Mouse (Mus musculus): ENCODE measurements around the gene Ms4a7.
"Not testable (repeated sequence)": the region's sequence is repeated elsewhere in the genome, so short reads cannot be mapped to it uniquely, and the experiment has no call there.

Gene Ms4a7

DNA sequence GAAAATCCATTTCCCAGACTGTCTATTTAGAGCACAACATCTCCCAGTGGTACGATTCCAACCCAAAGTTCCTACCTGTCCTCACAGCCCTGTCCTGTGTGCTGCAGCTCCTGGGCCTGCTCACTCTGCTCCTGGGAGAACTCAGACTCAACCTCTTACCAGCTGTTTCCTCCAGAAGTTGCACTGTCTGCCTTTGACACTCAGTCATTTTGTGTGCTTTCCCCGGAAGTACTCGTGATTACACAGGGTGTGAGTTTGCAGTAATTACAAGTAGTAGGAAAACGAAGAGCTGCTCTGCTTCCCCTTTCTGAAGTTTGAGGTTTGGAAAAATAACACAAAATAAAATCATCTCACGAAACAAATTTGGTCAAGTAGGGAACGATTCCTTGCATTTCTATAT lies at the start of gene Ms4a7:
TSS of gene Ms4a7 (minus strand) at position 215 of the 400 bp plus-strand sequence.
- no peak for DNase-seq (ENCODE audit: low read depth, low spot score)

DNA sequence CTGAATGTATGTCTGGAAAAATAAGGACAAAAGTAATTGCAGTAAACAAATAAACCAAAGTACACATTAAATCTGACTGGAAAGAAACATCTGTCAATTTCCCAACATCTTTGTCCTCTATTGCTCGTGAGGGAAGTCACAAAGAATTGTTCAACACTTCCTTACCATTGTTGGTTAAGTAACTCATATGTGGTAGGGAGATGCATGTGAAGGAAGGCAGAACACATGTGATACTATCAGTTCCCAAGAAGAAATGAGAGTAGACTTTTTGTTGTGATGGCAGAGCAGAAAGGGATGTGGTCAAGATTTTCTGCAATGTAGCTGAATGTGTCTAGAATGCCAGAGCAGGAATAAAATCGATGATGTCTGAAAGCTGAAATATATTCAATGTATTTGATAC lies 40.5 kb upstream of the Ms4a7 start:
- DNase-seq (ENCODE audit: low read depth, low spot score), result no peak

DNA sequence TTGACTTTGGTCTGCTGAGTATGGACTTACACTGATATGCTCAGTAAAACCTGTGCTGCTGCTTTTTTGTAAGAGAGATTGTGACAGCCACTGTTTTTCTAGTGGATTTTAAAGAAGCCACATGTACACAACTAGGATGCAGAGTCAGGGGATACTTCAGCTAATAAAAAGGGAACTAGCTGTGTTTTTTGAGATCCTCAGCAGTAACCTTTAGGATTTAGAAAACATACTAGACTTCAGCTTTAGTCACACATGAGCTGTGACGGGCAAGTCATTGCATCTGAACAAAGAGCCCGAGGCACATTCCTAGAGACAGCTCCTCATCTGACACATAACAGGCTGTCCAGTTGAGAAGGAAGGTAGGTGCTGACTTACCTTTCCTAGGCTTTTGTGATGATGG lies 39.3 kb upstream of the Ms4a7 start, which contains the start of gene Ms4a4a:
TSS of gene Ms4a4a (plus strand) at position 251 of the 400 bp plus-strand sequence.
- no peak for DNase-seq (ENCODE audit: low read depth, low spot score)

DNA sequence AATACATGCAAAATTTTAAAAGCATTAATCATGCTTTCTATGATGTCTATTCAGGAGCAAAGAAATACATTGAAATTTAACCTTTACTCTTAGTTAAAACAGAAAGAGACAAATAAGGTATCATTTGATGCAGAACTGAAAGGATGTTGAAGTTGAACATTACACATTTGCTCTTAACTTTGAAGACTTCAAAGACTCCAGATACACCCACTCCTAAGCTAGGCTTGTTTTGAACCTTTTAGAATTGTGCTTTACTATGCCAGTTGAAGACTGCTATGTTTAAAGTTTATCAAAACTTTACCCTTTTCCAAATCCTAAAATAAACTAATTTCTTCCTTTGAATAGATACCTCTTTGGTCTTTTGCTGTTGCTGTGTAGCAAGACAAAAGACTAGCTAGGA lies 35.2 kb upstream of the Ms4a7 start:
- peak; percentile 57 for DNase-seq (ENCODE audit: low read depth, low spot score)

DNA sequence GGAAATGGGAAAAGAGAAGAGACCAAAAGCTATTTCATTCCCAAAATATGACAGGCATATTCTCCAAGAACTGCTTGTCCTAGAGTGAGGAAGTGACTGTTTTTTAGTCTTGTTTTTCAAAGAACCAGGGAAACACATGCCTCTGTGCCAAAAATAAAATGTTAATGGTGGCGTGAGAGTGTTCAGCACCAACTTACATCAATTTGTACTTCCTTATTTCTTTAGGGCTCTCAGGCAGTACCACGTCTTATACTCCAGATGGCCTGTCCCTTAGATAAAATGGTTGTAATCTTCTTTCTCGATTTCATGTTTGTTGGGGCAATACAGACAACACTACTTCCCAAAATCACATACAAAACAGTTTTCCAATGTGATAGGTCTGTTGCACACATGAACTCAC lies 32.4 kb upstream of the Ms4a7 start:
- DNase-seq (ENCODE audit: low read depth, low spot score), result no peak

DNA sequence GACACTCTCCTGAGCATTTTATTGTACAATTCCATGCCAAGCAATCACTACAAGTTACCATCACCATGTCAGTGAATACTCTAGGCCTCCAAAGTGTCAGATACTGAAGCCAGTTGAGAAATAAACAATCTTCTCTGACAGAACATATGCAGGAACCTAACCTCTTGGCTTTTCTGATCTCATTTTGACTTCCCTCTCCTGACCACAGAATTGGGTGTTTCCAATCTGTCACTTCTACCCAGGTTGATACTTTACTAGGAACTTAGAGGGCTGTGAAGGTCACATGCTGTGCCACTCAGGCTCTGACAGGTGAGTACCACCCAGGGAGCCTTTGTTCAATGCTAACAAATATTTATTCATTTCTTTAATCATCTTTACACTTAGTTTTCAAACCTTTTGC lies 26.1 kb upstream of the Ms4a7 start:
- DNase-seq (ENCODE audit: low read depth, low spot score), result peak; percentile 87

DNA sequence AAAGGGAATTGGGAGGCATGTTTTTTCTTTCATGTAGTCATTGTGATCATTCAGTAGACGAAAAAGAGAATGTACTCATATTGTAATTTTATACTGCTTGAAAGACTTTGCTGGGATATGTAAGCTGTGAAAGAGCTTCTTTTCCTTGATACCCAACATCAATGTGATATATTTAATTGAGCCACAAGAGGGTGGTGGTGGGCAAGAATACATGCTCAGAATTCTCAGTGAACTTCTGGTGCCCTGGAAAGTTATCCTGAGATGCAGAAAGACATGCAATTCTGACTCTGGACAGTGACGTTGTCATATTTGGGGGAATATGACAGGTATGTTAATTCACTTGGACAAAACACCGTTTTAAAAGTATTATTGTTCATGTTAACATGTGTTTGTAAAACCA lies 24.2 kb upstream of the Ms4a7 start:
- DNase-seq (ENCODE audit: low read depth, low spot score), result peak; percentile 65

DNA sequence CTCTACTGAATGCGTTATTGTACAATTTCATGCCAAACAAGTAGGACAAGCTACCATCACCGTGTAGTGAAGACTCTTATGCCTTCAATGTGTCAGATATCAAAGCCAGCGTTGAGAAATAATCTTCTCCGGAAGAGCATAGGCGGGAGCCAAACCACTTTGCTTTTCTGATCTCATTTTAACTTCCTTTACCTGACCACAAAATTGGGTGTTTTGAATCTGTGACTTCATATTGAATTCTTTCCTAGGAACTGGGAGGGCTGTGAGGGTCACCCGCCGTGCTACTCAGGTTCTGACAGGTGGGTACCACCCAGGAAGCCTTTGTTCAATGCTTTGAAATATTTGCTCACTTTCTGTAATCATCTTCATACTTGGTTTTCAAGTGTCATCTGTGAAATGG lies 19.8 kb upstream of the Ms4a7 start:
- peak; percentile 93 for DNase-seq (ENCODE audit: low read depth, low spot score)

DNA sequence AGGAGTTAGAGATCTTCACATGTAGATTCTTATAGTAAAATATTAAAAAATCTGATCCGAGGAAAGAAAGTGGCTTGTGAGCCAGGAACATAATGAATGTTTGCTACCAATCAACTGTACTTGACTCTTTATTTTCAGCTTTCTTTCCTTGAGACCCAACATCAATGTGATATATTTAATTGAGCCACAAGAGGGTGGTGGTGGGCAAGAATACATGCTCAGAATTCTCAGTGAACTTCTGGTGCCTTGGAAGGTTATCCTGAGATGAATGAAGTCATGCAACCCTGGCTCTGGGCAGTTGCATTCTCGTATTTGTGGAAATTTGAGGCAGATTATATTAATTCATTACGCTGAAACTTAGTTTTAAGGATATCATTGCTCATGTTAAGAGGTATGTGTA lies 15.9 kb upstream of the Ms4a7 start:
- DNase-seq (ENCODE audit: low read depth, low spot score), result peak; percentile 61

DNA sequence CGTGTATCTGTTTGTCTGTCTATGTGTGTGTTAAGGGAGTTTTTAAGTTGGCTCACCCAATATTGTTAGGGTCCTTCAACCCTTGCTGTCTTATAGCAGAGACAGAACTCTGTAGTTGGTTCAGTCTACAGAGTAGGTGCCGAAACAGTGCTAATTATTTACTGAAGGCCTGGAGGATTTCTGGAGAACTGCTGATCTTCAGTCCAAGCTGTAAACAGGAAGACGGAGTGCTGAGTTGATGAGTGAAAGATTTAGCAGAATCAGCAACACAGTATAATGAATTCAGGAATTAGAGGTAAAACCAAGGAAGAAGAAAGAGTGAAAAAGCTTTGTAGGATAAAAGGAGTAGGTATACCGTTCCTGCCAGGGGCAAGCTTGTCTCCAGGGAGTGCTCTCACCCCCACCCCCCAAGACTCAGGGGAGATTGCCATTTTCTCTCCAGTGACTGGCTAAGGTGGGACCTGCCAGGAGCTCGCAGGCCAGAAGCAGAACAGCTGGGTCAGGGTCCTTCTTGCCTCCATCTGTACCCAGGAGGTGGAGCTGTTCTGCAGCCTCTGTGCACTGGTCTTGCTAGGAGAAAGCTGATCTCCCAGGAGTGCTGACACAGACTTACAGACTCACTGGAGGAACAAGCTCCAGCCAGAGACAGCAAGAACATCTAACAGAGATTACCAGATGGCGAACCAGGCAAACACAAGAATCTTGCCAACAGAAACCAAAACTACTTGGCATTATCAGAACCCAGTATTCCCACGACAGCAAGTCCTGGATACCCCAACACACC lies 13.9 kb upstream of the Ms4a7 start:
- DNase-seq (ENCODE audit: low read depth, low spot score), result no peak

DNA sequence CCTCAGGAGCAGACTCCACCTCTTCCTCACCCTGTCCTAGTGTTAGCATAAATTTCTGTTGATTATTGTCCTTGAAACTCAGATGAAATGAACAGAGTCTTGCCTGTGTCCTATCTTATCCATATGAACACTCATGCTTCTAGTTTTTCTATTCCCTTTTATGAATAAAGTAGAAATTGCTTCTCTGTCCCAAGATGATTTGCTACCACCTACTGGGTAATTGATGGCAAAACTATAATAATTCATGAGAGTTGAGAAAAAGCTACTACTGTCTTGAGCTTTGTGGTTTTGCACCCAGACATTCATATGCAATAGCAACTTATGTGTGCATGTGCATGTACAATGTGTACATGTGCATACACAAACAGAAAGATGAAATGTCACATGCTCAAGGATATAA lies 8.0 kb upstream of the Ms4a7 start:
- no peak for DNase-seq (ENCODE audit: low read depth, low spot score)

DNA sequence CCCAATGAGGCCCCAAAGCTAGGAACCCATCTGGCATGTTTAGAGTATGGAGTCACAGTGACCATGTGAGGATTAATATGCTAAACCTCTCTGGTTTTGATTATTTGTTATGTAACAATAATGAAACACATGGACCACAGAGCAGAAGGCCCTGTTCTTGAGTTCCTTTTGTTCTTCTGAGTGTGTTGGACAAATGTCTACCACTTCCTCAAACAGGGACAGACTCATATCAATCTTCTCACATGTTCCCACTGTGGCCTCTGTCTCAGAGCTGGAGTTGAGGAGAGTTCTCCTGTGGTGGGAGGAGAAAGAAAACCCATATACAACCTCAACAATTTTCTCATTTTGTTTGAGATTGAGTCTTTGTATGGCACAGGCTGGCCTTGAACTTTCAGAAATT lies 7.2 kb upstream of the Ms4a7 start:
- DNase-seq (ENCODE audit: low read depth, low spot score), result no peak

DNA sequence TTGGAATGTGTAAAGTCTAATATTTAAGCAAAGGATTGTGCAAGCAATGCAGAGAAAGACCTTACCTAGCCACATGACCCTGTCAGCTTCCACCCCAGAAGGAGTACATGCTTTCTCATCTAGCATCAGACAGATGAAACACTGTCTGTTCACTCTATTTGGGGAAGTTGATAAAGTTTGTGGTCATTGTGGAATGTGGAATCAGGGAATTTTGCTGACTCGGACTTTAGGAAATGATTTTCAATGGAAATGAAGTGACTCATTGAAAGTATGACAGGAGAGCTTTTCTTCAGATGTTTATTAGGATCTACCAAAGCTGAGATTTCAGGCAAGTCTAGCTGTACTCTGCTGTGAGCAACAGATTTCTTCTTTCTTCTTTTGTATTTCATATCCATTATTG lies 14.8 kb downstream of the Ms4a7 start:
- no peak for DNase-seq (ENCODE audit: low read depth, low spot score)

DNA sequence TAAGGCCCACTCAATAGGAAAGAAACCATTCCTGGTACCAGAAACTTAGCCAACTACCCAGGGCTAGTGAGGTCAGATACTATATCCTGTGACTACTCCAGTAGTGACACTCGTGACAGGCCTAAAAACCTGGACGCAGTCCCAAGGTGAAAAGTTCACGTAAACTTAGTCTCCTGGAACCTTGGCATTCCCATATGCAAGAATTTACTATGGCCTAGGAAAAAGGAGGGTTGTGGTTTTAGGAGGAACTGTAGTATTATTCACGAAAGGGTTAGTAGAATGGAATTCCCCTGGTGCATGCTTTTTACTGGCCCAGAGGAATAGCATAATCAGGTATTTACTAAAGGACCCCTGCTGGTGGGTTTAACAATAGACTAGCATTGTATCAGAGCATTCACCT lies 19.2 kb downstream of the Ms4a7 start:
- no peak for DNase-seq (ENCODE audit: low read depth, low spot score)

DNA sequence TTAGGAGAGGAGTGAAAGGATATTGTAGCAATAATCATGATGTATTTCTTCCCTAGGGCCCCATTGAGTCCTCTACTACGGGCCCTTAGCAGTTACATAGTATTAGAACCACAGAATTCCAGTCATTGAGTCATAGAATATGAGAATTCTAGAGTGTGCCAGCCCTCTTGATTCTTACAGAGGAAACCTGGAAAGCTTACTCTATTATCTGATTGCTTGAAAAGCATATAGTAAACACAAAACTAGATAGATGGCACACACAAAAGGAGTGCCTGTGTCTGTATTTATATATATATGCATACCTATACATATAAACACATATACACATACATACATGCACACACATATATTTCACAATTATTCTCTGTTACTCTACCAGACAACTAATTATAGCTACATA lies 21.6 kb downstream of the Ms4a7 start, which contains the start of gene Ms4a14:
TSS of gene Ms4a14 (minus strand) at position 101 of the 400 bp plus-strand sequence.
- no peak for DNase-seq (ENCODE audit: low read depth, low spot score)

DNA sequence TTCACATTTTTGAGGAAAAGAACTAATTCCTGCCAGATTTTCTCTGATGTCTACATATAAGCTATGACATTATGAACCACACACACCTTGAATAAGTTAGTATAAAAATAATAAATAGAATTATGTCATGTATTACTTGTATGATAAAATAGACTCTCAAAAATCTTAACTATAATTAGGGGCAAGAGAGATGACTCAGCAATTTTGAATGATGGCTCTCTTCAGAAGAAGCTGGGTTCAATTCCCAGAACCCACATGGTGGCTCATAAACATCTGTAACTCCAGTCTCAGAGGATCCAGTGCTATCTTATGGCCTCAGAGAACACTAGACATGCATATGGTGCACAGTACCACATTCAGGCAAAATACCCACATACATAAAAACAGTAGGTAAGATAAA lies 27.1 kb downstream of the Ms4a7 start:
- DNase-seq (ENCODE audit: low read depth, low spot score), result no peak

DNA sequence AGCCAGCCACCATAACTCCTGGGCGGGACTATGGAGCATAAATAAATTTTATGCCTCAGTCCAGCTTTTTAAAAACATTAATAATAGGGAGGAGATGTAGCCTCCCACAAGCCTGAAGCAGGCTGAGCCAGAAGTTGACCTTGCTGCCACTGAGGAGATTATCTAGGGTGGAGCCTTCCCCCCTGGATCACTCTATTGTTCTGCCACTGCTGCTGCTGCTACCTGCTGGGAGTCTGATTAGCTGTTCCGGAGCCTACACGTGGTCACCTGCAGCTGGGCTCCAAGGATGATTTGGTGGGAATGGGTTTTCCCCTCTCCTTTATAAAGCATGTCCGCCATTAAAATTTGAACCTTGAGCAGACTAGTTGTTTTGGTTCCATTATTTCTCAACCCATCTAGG lies 36.4 kb downstream of the Ms4a7 start:
- not testable (repeated sequence) for DNase-seq (ENCODE audit: low read depth, low spot score)

DNA sequence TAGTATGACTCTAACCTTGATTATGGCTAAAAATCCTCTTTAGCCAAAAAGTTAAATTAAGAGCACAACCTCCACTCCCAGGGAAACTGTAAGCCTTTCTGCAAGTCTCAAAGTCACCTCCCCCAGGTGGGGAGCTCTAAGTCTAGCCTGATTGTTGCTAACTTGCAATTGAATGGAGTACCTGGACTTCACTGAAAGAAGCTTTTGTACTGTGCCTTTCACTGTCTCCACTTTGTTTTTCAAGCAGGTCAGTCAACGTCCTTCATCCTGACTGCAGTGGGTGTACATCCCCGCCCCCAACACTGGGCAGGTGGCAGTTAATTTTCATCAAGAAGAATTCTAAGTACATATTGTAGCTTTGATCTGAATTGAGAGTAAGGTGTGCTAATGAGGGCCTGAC lies 37.0 kb downstream of the Ms4a7 start:
- DNase-seq (ENCODE audit: low read depth, low spot score), result no peak

DNA sequence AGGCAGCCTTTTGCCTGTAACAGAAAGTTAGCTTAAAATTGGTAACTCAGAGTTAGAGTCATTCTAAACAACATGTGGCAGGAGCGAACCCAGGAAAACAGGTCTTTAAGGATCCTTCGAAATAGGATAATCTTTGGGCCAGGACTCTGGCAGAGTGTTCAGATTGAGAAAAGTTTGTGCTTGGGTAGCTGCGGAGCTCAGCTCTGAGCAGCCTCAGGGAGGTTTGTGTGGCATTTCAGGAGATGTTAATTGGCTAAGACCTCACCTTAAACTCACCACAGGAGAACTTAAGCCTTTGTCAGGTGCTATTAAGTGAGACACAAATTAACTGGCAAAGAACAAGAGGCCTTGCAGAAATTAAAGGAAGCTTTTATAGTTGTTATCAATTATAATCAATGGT lies 42.3 kb downstream of the Ms4a7 start:
- DNase-seq (ENCODE audit: low read depth, low spot score), result not testable (repeated sequence)

DNA sequence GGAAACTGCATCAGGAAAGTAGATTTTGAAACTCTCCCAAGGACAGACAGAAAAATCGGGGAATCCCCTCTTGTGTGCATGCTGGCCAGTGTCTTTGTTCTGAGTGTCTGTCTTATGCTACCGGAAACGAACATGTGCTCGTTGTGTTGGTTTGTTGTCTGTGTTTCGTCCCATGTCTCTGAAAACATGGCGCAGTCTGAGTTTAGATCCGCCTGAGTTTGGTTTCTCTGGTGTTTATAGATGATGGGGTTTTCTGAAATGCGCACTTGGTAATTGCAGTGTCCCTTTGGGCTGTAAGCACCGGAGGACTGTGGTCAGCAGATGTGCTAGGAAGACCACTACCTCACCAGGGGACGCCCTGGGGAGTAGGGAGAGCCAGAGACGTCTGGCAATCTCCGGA lies 43.0 kb downstream of the Ms4a7 start:
- DNase-seq (ENCODE audit: low read depth, low spot score), result peak; percentile 50

DNA sequence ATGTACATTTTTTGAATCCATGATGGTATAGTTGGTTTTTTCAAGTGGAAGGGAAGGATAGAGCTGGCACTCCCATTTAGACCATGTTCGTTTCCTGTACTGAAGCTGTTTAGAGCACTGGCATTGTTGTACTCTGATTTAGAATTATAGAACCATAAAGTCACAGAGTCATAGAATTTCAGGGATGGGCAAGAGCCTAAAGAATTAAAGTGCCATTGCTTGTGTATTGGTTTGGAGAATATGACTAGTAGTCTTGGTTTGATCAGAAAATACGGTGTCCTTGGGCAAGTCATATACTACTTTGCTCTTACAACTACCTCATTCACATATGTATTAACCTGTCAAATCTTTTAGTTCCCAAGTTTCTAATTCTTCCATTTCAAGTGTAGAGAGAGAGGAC lies 52.2 kb downstream of the Ms4a7 start, which contains the start of gene Ms4a5:
TSS of gene Ms4a5 (minus strand) at position 101 of the 400 bp plus-strand sequence.
- DNase-seq (ENCODE audit: low read depth, low spot score), result no peak

DNA sequence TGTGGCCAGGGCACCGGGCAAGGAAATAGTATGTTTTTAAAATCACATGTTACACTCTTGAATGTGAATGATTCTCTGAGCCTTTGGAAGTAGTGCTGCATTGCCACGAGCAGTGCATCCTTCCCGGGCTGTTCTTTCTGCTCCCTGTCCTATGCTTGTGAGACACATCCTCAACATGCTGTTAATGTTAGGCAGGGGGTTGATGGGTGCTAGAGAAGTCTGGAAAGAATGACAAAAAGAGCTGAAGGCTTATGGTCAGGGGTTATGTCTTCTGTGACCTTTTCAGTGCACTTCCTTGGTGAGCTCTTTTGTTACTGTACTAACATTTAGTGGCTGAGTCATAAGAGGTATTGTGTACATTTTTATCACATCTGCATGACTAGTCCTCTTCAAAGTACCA lies 55.7 kb downstream of the Ms4a7 start:
- DNase-seq (ENCODE audit: low read depth, low spot score), result no peak

DNA sequence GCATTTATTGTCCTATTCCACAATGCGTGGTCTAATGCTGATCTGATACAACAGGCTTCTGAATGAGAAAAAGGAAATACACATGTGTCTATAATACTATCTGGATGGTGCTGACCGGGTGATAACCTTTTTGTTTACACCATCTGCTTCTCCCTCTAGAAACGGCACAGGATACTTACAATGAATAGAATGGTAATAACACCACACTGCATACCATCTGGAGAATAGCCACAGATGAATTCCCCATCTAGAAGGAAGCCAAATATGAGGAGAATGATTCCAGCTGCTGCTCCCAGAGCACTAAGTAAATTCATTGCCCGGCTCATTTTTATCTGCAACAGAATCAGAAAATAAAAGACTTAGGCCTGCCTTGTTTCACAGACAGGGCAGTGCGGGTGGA lies 59.5 kb downstream of the Ms4a7 start:
- DNase-seq (ENCODE audit: low read depth, low spot score), result no peak

Data from CD4-positive helper T cell, adult 2 months (primary cell).